Mouse (Mus musculus) heart, postnatal 36 days (tissue): ENCODE measurements around the gene Cbx6. TPM values are rescaled to one million over a fixed set of nuclear protein-coding genes. Genes with fewer than 3 reads are reported as not detected.
A peak's percentile ranks its signal among the peaks of the same experiment; 100 is the strongest.

ENCODE experiments used
- DNase-seq, 2 experiments: peaks; one replicate each; pipeline ENCODE4 v3.0.0; 2021 to 2022
- intact Hi-C: fragments of 180-260 bp; cut with DNase I; formaldehyde crosslinking; loops from one replicate; pipeline ENCODE4 v1.15.1; 2025
- total RNA-seq, 2 experiments: library from RNA; stranded (reverse); gene quantifications; 2 replicates each; pipeline ENCODE4 v1.2.3; 2021

Gene Cbx6
- 10 to 100 TPM; 25.8 to 29.7 TPM for total RNA-seq

DNA sequence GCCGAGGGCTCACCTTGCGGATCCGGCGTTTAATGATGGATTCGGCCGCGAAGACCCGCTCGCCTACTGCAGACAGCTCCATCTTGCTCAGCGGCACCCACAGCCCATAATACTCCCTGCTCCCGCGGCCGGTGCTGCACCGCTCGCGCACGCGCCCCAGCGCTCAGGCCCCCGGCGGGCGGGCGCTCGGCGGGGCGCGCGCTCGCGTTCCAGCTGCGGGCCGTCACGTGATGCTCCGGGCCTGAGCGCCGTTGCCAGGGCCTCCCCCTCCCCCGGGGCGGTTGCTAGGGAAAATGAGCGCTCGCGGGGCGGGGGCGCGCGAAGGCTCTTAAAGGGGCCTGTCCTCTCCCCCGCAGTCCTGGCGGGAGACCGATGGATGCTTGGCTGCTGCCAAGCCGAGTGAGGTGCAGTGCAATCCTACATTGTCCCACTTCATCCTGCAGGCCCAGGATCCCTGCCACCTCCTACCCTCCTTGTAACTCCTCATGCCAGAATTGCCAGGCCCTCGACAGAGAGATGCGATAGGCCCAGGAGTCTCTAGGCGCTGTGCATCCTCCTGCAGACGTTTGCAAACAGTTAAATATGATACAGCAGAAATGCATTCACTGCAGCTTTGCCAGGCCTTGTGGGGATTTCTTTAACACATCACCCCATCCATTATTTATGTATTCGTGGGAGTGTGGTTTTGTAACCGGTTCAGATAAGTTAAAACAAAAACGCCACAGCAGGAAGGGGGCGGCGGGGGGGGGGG is at the start of gene Cbx6, which contains the start of gene Npcd:
Gene Cbx6, minus strand, starts transcription at position 559 of the 751 bp plus-strand sequence.
Gene Npcd, minus strand, starts transcription at position 108 of the 751 bp plus-strand sequence.
- DNase-seq = peak; percentile 95 to 96
- intact Hi-C loops = loop anchor here (5.0 kb wide), 1 partner anchor 248 kb away; no protein-coding TSS in a partner anchor

DNA sequence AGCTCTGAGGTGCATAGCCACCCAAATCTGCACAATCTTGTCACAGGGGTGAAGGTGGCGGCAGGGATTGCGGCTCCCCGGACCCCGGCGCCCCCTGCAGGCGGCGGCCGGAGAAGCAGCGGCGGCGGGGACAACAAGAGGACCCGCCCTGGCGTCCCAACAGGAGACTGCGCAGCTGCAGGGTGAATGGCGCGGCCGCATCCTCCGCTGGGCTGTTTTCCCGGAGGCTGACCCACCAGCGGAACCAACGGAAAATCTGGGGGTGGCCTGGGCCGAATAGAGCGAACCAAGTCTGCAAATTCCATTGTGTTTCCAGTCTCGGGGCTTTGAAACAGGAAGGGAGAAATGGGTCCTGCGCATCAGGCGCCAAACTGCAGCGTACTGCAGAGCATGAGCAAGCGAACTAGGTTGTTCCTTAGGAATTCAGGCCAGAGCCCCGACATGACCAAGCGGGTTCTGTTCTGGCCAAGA is 48.9 kb upstream of the Cbx6 start:
- DNase-seq = peak; percentile 97 to 98

GRCm38 (mm10) chr15:79882623-79883267 is 48.3 kb upstream of the Cbx6 start:
- intact Hi-C loops = loop anchor here (1.0 to 5.0 kb wide), 2 partner anchors 50 to 130 kb away; no protein-coding TSS in a partner anchor
- DNase-seq = no peak

More for the DNA sequence above, 48.9 kb upstream of the Cbx6 start:
- intact Hi-C loops = loop anchor here (1.0 to 5.0 kb wide), 2 partner anchors 51 to 131 kb away; no protein-coding TSS in a partner anchor

DNA sequence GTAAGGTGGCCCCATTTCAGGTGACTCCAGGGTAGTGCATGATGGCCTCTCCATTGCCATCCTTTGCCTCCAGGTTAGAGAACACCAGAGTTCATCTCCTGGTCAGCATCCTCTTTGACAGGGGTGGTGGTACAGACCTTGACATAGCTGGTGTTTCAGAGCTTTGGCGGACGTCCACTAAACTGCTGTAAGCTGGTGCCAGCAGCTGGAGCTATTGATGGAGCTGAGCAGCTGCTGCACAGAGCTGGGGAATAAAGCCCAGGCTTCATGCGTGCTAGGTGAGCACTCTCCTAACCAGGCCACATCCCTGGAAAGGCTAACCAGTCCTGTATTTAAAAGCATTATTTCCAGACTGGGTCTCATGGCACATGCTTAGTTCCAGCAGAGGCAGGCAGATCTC is 46.0 kb upstream of the Cbx6 start:
- intact Hi-C loops = loop anchor here (5.0 kb wide), 1 partner anchor 128 kb away; no protein-coding TSS in a partner anchor

GRCm38 (mm10) chr15:79879319-79879718 is 44.8 kb upstream of the Cbx6 start:
- intact Hi-C loops = no loop called here
- peak; percentile 81 to 85 for DNase-seq

More for the DNA sequence above, 46.0 kb upstream of the Cbx6 start:
- no peak for DNase-seq

- intact Hi-C loops = no loop called here
- DNase-seq = peak in 1 of 2 experiments; percentile 23
Observed at GRCm38 (mm10) chr15:79878725-79879136, 44.2 kb upstream of the Cbx6 start.

DNA sequence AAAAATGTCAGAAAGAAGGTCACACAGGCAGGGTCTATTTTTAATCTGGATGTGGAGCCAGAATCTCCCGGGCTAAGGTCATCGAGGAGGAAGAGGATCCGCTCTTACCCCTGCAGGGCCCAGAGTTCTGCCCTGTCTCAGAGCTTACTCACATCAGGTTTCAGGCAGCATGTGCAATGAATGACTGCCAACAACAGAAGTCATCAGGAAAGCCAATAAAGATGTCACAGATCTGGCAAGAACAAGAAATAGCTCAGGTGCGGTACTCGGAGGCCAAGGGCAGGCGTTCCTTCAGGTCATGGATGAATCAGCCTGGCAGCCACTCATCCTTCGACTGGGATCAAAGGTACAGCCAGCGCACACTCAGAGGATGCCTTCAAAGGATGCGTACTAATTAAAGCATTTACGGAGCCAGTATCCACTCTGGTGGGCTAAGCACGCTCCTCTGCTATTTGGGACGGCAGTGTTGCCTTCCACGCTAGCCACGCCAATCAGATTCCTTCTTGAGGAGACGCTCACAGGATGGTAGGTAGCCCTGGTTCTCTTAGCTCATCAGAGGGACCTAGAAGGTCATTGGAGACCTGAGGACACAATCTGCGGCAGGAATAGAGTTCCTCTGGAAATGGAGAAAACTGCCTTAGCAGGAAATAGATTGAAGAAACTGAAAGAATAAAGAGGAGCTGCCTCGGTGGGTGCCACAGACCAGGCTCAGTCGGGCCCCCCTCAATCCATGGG is 40.9 kb upstream of the Cbx6 start:
- DNase-seq = no peak
- intact Hi-C loops = no loop called here

GRCm38 (mm10) chr15:79873995-79874394 is 39.5 kb upstream of the Cbx6 start:
- DNase-seq = no peak
- intact Hi-C loops = no loop called here

DNA sequence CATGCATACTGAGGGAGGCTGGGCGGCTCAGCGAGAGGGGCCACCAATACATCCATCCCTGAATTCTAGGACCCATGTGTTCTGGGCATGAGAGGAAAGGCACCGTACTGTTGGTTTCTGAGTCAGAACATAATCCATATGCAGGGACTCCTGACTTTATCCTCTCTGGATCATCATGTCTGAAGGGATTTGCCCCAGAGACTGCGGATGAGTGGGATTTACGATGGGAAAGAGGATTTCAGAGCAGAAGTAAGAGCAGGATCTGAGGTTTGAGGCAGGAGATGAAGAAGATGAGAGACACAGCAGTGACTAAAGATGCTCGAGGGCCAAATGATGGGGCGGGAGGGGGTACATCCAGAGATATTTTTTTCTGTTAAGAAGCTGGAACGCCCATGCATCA is 39.1 kb upstream of the Cbx6 start:
- DNase-seq = no peak
- intact Hi-C loops = no loop called here

GRCm38 (mm10) chr15:79867260-79868002 is 32.9 kb upstream of the Cbx6 start:
- intact Hi-C loops = no loop called here
- DNase-seq = no peak

GRCm38 (mm10) chr15:79859821-79860220 is 25.3 kb upstream of the Cbx6 start:
- no peak for DNase-seq
- intact Hi-C loops = no loop called here

DNA sequence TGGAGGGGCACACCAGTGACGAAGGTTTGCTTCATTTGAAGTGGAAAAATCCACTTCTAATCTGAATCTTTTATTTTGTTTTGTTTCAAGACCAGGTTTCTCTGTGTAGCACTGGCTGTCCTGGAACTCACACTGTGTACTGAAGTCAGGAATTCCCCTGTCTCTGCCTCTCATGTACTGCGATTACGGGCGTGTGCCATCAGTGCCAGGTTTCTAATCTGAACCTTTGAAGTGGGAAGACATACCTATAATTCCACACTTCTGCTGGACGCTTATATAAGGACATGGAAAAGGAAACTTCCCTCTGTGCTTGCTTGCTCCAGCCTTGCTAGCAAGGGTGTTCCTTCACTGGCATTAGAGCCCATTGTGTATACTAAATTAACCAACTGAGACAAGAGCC is 24.5 kb upstream of the Cbx6 start:
- intact Hi-C loops = no loop called here
- no peak for DNase-seq

DNA sequence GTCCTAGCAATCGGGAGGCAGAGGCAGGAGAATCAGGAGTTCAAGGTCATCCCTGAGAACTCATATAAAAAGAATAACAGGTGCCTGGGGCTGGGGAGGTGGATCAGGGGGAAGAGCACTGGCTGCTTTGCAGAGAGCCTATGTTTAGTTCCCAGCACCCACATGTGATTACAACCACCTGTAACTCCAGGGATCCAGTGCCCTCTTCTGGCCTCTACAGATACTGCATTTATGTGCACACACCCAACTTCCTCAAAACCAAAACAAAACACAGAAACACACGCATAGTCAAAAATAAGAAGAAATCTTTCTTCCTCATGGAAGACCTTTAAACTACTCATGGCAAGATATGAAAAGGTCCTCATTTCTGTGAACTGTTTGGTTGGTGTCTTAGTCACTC is 15.7 kb upstream of the Cbx6 start:
- DNase-seq = no peak
- intact Hi-C loops = no loop called here

- intact Hi-C loops = no loop called here
- DNase-seq = no peak
Observed at GRCm38 (mm10) chr15:79847100-79847499, 12.6 kb upstream of the Cbx6 start.

GRCm38 (mm10) chr15:79845986-79846385 is 11.5 kb upstream of the Cbx6 start:
- intact Hi-C loops = no loop called here
- DNase-seq = no peak

DNA sequence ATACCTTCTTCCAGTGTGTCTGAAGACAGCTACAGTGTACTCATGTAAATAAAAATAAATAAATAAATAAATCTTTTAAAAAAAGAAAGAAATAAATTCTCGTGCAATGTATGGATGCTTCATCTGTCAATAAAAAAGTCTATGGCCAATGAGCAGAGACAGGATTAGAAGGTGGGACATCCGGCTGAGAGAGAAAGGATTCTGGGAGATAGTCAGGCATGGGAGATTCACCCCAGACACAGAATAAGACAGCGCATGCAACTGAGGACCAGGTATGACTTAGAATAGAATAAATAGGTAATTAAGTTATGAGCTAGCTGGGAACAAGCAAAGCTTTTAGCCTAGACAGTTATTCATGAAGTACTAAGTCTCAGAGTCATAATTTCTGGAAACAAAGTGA is 8.5 kb upstream of the Cbx6 start:
- intact Hi-C loops = no loop called here
- DNase-seq = no peak

GRCm38 (mm10) chr15:79840281-79840680 is 5.8 kb upstream of the Cbx6 start:
- intact Hi-C loops = no loop called here
- no peak for DNase-seq

DNA sequence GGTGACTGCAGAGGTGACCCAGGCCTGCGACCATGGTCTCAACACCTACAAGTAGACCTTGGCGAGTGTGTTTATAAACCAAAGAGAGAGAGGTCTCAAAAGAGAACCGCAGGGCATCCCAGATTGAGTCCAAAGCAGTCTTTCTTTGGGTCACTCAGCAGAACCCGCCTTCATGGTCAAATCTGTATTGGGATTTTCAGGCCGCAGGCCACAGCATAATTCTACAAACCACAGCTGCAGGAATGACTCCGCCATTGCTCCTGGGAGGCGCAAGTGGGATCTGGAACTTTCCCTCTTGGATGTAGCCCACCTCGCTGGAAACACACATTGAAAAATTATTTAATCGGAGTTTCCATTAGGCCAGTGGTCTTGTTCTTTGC is 383 bp upstream of the Cbx6 start:
- intact Hi-C loops = loop anchor here (5.0 kb wide), 1 partner anchor 247 kb away; no protein-coding TSS in a partner anchor
- DNase-seq = no peak

DNA sequence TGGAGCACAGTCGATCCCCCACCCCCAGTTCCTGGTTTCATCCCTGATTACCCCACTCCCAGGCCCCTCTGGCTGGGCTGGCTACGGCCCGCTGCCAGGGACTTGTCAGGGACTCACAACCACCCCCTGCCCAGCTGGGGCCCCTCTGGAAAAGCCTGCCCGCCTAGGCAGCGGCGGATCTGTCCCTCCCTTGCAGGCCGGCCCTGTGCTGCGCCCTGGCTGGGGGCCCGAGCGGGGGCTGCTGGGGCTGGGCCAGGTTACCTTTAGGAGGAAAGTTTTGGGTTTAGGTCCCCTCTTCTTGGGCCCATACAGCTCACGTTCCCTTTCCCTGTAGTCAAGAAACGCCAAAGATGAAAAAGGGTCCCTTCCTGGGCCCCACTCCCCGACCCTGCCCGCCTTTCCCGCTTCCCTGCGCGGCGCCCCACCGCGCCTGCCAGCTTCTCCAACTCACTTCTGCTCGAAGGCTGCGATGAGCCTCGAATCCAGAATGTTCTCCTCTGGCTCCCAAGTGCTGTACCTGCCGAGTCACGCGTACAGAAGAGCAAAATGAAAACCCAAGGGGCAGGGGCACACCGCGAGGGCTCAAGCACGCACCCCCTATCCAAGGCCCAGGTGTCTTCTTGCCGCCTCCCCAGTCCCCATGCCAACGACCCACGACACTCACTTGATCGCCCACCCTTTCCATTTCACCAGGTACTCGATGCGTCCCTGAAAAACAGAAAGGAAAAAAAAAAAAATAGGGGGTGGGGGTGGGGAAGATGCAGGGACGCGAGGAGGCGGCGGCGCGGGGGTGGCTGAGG is 1.0 kb downstream of the Cbx6 start:
- intact Hi-C loops = loop anchor here (2.0 to 5.0 kb wide), 2 partner anchors 99 to 249 kb away; no protein-coding TSS in a partner anchor
- DNase-seq = peak; percentile 38 to 42
